Mouse (Mus musculus): Measurements from ENCODE around the gene Art5. TPM values are rescaled to one million over a fixed set of nuclear protein-coding genes. Genes with fewer than 3 reads are reported as not detected.

The Art5 gene
- polyA plus RNA-seq, 1 experiment from 2014 or later: 24.3 TPM

- no peak for DNase-seq (ENCODE audit: low spot score)
Observed at GRCm38 (mm10) chr7:102082816-102083215, 26.5 kb downstream of the Art5 start, which contains the start of gene Trpc2. Gene Trpc2, plus strand, starts transcription at chr7:102083116.

GRCm38 (mm10) chr7:102081784-102082183, 27.5 kb downstream of the Art5 start:
- DNase-seq (ENCODE audit: low spot score): no peak

GRCm38 (mm10) chr7:102080311-102080710, 29.0 kb downstream of the Art5 start:
- no peak for DNase-seq (ENCODE audit: low spot score)

GRCm38 (mm10) chr7:102078517-102078916, 30.8 kb downstream of the Art5 start:
- DNase-seq (ENCODE audit: low spot score): peak; percentile 45

- DNase-seq (ENCODE audit: low spot score): peak; percentile 70
Observed at GRCm38 (mm10) chr7:102076714-102077296, 32.5 kb downstream of the Art5 start.

- no peak for DNase-seq (ENCODE audit: low spot score)
Observed at GRCm38 (mm10) chr7:102066363-102066762, 42.9 kb downstream of the Art5 start.

- peak; percentile 93 for DNase-seq (ENCODE audit: low spot score)
Observed at GRCm38 (mm10) chr7:102065046-102065891, 44.0 kb downstream of the Art5 start, which contains the start of the genes Rnf121, Xndc1 and Xntrpc. Gene Rnf121, minus strand, starts transcription at chr7:102065469. Gene Xndc1, plus strand, starts transcription at chr7:102065511. Gene Xntrpc, plus strand, starts transcription at chr7:102065713.

- DNase-seq (ENCODE audit: low spot score): no peak
Observed at GRCm38 (mm10) chr7:102064655-102065045, 44.6 kb downstream of the Art5 start.

- DNase-seq (ENCODE audit: low spot score): no peak
Observed at GRCm38 (mm10) chr7:102063891-102064290, 45.4 kb downstream of the Art5 start.

GRCm38 (mm10) chr7:102062203-102062602, 47.1 kb downstream of the Art5 start:
- DNase-seq (ENCODE audit: low spot score): no peak

GRCm38 (mm10) chr7:102061353-102061752, 47.9 kb downstream of the Art5 start:
- DNase-seq (ENCODE audit: low spot score): no peak

- peak; percentile 12 for DNase-seq (ENCODE audit: low spot score)
Observed at GRCm38 (mm10) chr7:102048524-102048923, 60.8 kb downstream of the Art5 start.

Other genes with a start within 250 kb of the Art5 start
- 100 and 102 TPM in 2 replicates for gene Anapc15, start 245.8 kb downstream of the Art5 start, polyA plus RNA-seq (2015; fragmentation: Nextera tagmentation; extraction: Ambion mirVana)
- gene Folr1, start 238.7 kb downstream of the Art5 start, polyA plus RNA-seq (2015; fragmentation: Nextera tagmentation; extraction: Ambion mirVana): 0.18 and 0.54 TPM in 2 replicates
- 147 and 148 TPM in 2 replicates for gene Lamtor1, start 203.6 kb downstream of the Art5 start, polyA plus RNA-seq (2015; fragmentation: Nextera tagmentation; extraction: Ambion mirVana)
- gene Tomt, start 203.1 kb downstream of the Art5 start, polyA plus RNA-seq (2015; fragmentation: Nextera tagmentation; extraction: Ambion mirVana): 0.43 and 0.44 TPM in 2 replicates
- gene Lrrc51, start 175.6 kb downstream of the Art5 start, polyA plus RNA-seq (2015; fragmentation: Nextera tagmentation; extraction: Ambion mirVana): 5.3 and 7.1 TPM in 2 replicates
- gene Numa1, start 175.4 kb downstream of the Art5 start, polyA plus RNA-seq (2015; fragmentation: Nextera tagmentation; extraction: Ambion mirVana): 44.3 and 49.3 TPM in 2 replicates
- 19.2 and 20.2 TPM in 2 replicates for gene Il18bp, start 90.8 kb downstream of the Art5 start, polyA plus RNA-seq (2015; fragmentation: Nextera tagmentation; extraction: Ambion mirVana)
- gene Rnf121, start 44.0 kb downstream of the Art5 start, polyA plus RNA-seq (2015; fragmentation: Nextera tagmentation; extraction: Ambion mirVana): 18.6 and 19.2 TPM in 2 replicates
- gene Xndc1, start 44.0 kb downstream of the Art5 start, polyA plus RNA-seq (2015; fragmentation: Nextera tagmentation; extraction: Ambion mirVana): 21.1 and 25.4 TPM in 2 replicates
- 0.74 and 0.96 TPM in 2 replicates for gene Xntrpc, start 43.8 kb downstream of the Art5 start, polyA plus RNA-seq (2015; fragmentation: Nextera tagmentation; extraction: Ambion mirVana)
- not detected in 2 replicates for gene Trpc2, start 26.4 kb downstream of the Art5 start, polyA plus RNA-seq (2015; fragmentation: Nextera tagmentation; extraction: Ambion mirVana)
- 23.4 and 24.1 TPM in 2 replicates for gene Art1, start 7.7 kb downstream of the Art5 start, polyA plus RNA-seq (2015; fragmentation: Nextera tagmentation; extraction: Ambion mirVana)
- 0.13 and 0.23 TPM in 2 replicates for gene Chrna10, start 7.3 kb upstream of the Art5 start, polyA plus RNA-seq (2015; fragmentation: Nextera tagmentation; extraction: Ambion mirVana)
- 21.1 and 24.3 TPM in 2 replicates for gene Nup98, start 100.7 kb upstream of the Art5 start, polyA plus RNA-seq (2015; fragmentation: Nextera tagmentation; extraction: Ambion mirVana)
- 54.3 and 59.6 TPM in 2 replicates for gene Pgap2, start 100.7 kb upstream of the Art5 start, polyA plus RNA-seq (2015; fragmentation: Nextera tagmentation; extraction: Ambion mirVana)
- gene Rhog, start 146.6 kb upstream of the Art5 start, polyA plus RNA-seq (2015; fragmentation: Nextera tagmentation; extraction: Ambion mirVana): 184 and 188 TPM in 2 replicates
- gene Stim1, start 158.3 kb upstream of the Art5 start, polyA plus RNA-seq (2015; fragmentation: Nextera tagmentation; extraction: Ambion mirVana): 37.5 and 42.1 TPM in 2 replicates